Mouse (Mus musculus) liver, embryonic 12.5 days (tissue): ENCODE measurements at regions not wholly inside any gene's neighbourhood (a gene's known extent, or its start where the extent isn't known, plus 50 kb on each side); places are given as distances from the start of the nearest gene placed in this dataset.

Experiments used
- ATAC-seq: fragments of 200-750 bp; cut with Nextera tagmentation; 2 replicates; pipeline ENCODE4 v1.8.0; 2017; ENCODE audit warnings: moderate number of reproducible peaks, mild to moderate bottlenecking, moderate library complexity
- H3K27ac ChIP-seq: fragments of 300-500 bp; sonication (generic); 2 replicates; pipeline ENCODE4 v1.5.1; 2016; ENCODE audit warnings: mild to moderate bottlenecking
- H3K27me3 ChIP-seq: fragments of 300-500 bp; sonication (generic); replicated peaks from 2 replicates; pipeline ENCODE4 v1.6.1; 2016; ENCODE audit warnings: mild to moderate bottlenecking, moderate library complexity
- H3K36me3 ChIP-seq: fragments of 300-500 bp; sonication (generic); 2 replicates; pipeline ENCODE4 v1.6.1; 2016; ENCODE audit warnings: mild to moderate bottlenecking, moderate library complexity
- H3K4me1 ChIP-seq: fragments of 300-500 bp; sonication (generic); 2 replicates; pipeline ENCODE4 v1.6.1; 2016
- H3K4me2 ChIP-seq: fragments of 300-500 bp; sonication (generic); 2 replicates; pipeline ENCODE4 v1.6.1; 2016; ENCODE audit warnings: mild to moderate bottlenecking, moderate library complexity
- H3K4me3 ChIP-seq: fragments of 300-500 bp; sonication (generic); 2 replicates; pipeline ENCODE4 v1.5.1; 2016; ENCODE audit warnings: mild to moderate bottlenecking, moderate library complexity
- H3K9ac ChIP-seq: fragments of 300-500 bp; sonication (generic); 2 replicates; pipeline ENCODE4 v1.6.1; 2016; ENCODE audit warnings: mild to moderate bottlenecking, moderate library complexity
- H3K9me3 ChIP-seq: fragments of 300-500 bp; sonication (generic); replicated peaks from 2 replicates; pipeline ENCODE4 v1.6.1; 2016; ENCODE audit warnings: mild to moderate bottlenecking, moderate library complexity
- WGBS: fragments of 180-500 bp; shearing (Covaris S2); methylation state at CpG from one replicate; pipeline ENCODE4 v1.1.7; 2016; ENCODE audit not compliant: insufficient replicate concordance; 5-methylcytosine and 5-hydroxymethylcytosine counted together

DNA sequence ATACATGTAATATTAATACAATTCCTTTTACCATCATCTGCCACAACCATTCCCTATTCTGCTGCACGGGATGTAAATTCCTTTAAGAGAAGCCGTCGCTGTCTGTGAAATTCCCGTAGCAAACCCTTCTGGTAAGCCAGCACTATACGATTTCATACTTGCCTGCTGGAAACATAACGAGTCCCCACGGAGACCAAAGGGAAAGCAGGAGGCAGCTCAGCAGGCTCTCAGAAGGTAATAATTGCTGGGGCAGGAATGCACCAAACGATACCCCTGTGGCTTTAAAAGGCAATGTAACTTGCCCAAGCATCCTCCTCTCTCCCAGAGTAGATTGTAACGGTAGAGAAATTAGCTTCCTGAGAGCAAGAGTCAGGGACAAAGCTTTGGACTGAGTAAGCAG lies 114.0 kb upstream of the Hes1 start:
- H3K9ac ChIP-seq, result no peak overlapping the region
- no peak overlapping the region for H3K27ac ChIP-seq
- peaks cover 22% of the 10 kb centered on the region for H3K27me3 ChIP-seq
- no peak overlapping the region for H3K4me3 ChIP-seq
- H3K4me2 ChIP-seq, result no peak overlapping the region
- H3K9me3 ChIP-seq, result no peaks in the 10 kb centered on the region
- no peaks in the 10 kb centered on the region for H3K36me3 ChIP-seq
- 46% methylated on average over 9 of the region's 9 CpGs for WGBS
- no peak for ATAC-seq
- H3K4me1 ChIP-seq, result peaks cover 15% of the 10 kb centered on the region

GRCm38 (mm10) chr16:29950791-29951190 lies 113.4 kb upstream of the Hes1 start:
- H3K4me2 ChIP-seq, result no peak overlapping the region
- WGBS, result 73% methylated on average over 4 of the region's 4 CpGs
- no peak overlapping the region for H3K27ac ChIP-seq
- H3K4me1 ChIP-seq, result peaks cover 8% of the 10 kb centered on the region
- ATAC-seq, result no peak
- H3K9ac ChIP-seq, result no peak overlapping the region
- no peak overlapping the region for H3K4me3 ChIP-seq
- H3K9me3 ChIP-seq, result no peaks in the 10 kb centered on the region
- H3K36me3 ChIP-seq, result no peaks in the 10 kb centered on the region
- H3K27me3 ChIP-seq, result peaks cover 20% of the 10 kb centered on the region

DNA sequence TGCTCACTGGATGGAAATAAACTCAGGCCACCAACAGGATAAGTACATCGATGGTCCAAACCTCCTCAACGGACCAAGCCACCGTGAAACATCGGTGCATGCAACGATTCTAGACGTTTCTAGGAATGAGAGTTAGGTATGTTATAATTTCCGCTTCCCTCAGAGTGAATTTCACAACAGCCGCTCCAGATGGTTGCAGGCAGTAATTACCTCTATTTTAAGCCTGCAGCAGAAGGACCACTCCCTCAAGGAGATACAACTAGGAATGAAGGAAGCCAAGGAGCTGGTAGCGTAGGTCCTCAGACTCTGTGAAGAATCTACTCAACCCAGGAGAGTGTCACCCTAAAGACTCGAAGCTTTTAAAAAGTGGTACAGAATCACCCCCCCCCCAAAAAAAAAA lies 109.5 kb upstream of the Hes1 start:
- no peak for ATAC-seq

DNA sequence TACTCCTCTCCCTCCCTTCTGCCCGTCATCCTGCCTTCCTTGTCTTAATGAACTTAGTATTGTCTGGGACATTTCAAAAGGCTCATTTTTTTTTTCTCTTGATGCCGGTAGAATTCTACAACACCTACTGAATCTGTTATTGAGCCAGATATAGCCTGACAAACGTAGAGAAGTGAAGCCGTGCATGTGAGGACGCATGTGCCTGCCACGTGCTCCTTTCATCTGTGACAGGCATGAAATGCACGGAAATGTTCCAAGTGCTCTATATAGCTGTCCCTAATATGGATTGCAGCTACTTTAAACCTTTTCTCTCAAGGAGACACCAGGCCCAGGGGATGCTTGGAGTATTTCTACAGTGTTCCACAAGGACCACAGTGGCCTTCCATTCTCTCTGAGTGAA lies 107.3 kb upstream of the Hes1 start:
- Histone ChIP-seq H3K4me1 (no peaks in the 10 kb centered on the region), H3K9ac (no peak overlapping the region), H3K27me3 (no peaks in the 10 kb centered on the region), H3K4me2 (no peak overlapping the region), H3K36me3 (no peaks in the 10 kb centered on the region), H3K9me3 (no peaks in the 10 kb centered on the region), H3K4me3 (no peak overlapping the region), H3K27ac (no peak overlapping the region)
- WGBS, result 68% methylated on average over 7 of the region's 7 CpGs
- no peak for ATAC-seq

More for the DNA sequence above, 109.5 kb upstream of the Hes1 start:
- H3K4me1 ChIP-seq, result no peaks in the 10 kb centered on the region
- no peak overlapping the region for H3K9ac ChIP-seq
- no peaks in the 10 kb centered on the region for H3K36me3 ChIP-seq
- H3K9me3 ChIP-seq, result no peaks in the 10 kb centered on the region
- H3K4me3 ChIP-seq, result no peak overlapping the region
- 63% methylated on average over 10 of the region's 10 CpGs for WGBS
- no peaks in the 10 kb centered on the region; the same call in 1 of the 2 replicates for H3K27me3 ChIP-seq
- H3K27ac ChIP-seq, result no peak overlapping the region
- no peak overlapping the region for H3K4me2 ChIP-seq

DNA sequence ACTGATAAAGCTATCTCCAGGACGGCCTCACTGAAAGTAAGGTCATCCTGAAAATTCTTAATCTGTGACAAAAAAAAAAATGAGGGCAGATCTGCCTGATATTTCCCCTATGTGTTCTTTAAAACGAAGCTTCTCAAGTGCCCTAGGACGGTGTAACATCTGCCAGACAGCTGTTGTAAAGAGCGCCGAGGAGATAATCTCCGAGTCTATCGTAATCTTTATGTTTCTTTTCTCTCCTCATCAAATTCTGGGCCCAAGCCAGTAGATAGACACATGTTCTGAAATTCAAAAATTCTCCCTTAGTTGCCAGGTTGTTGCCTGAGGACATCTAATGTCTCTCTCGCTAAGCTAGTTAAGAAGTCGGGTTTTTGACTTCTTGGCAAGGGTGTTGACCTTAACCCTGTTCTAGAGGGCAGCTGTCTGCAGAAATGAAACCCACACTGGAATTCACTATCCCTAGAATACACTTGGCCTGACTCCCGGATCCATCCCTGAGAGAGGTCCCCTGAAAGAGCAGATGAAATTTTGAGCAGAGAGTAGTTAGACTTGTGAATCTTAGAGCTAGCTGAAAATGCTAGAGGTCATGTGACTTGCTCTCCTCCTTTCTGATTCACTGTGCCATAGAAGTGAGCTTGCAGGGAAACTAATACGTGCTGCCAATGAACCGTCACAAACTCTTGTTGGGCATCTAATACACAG lies 104.1 kb upstream of the Hes1 start:
- H3K27ac ChIP-seq, result no peak overlapping the region

GRCm38 (mm10) chr16:29963284-29963683 lies 100.9 kb upstream of the Hes1 start:
- no peaks in the 10 kb centered on the region for H3K36me3 ChIP-seq
- H3K9me3 ChIP-seq, result 0 out of 2 replicates have a peak, but pooled peaks cover 4% of the 10 kb centered on the region
- H3K27me3 ChIP-seq, result no peaks in the 10 kb centered on the region
- H3K4me2 ChIP-seq, result no peak overlapping the region
- no peak overlapping the region for H3K4me3 ChIP-seq
- WGBS, result 75% methylated on average over 4 of the region's 4 CpGs
- no peaks in the 10 kb centered on the region for H3K4me1 ChIP-seq
- ATAC-seq, result no peak
- no peak overlapping the region for H3K9ac ChIP-seq
- H3K27ac ChIP-seq, result no peak overlapping the region

More for the DNA sequence above, 104.1 kb upstream of the Hes1 start:
- H3K4me2 ChIP-seq, result no peak overlapping the region
- no peak overlapping the region for H3K4me3 ChIP-seq
- 0 out of 2 replicates have a peak, but pooled peaks cover 4% of the 10 kb centered on the region for H3K9me3 ChIP-seq
- ATAC-seq, result no peak
- no peaks in the 10 kb centered on the region for H3K4me1 ChIP-seq
- H3K9ac ChIP-seq, result no peak overlapping the region
- no peaks in the 10 kb centered on the region for H3K36me3 ChIP-seq
- WGBS, result 69% methylated on average over 12 of the region's 12 CpGs
- no peaks in the 10 kb centered on the region for H3K27me3 ChIP-seq

DNA sequence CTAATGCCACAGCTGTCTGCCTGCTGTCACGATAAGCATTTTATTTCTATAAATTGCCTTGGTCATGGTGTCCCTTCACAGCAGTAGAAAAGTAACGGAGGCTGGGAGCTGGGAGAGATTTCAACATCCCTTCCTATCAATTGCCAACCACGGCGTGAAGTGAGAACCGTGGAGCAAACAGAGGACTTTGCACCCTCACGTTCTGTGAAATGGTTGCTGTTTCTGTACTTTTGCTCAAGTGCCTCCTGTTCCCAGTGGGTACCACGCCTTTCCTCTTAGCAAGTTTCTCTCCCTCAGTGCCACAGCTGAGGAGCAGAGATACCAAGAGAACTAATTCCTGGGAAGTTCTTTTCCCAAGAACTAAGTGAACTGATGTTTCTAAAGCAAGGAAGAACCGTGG lies 99.6 kb upstream of the Hes1 start:
- 81% methylated on average over 8 of the region's 8 CpGs for WGBS
- Histone ChIP-seq H3K4me1 (no peaks in the 10 kb centered on the region), H3K9ac (no peak overlapping the region), H3K36me3 (no peaks in the 10 kb centered on the region), H3K27me3 (no peaks in the 10 kb centered on the region), H3K9me3 (0 out of 2 replicates have a peak, but pooled peaks cover 4% of the 10 kb centered on the region), H3K4me3 (no peak overlapping the region), H3K4me2 (no peak overlapping the region), H3K27ac (no peak overlapping the region)
- no peak for ATAC-seq

- H3K4me3 ChIP-seq, result no peak overlapping the region
- H3K4me2 ChIP-seq, result no peak overlapping the region
- no peaks in the 10 kb centered on the region for H3K36me3 ChIP-seq
- no peak overlapping the region for H3K9ac ChIP-seq
- 0 out of 2 replicates have a peak, but pooled peaks cover 4% of the 10 kb centered on the region for H3K9me3 ChIP-seq
- H3K27me3 ChIP-seq, result no peaks in the 10 kb centered on the region
- WGBS, result 64% methylated on average over 5 of the region's 5 CpGs
- no peaks in the 10 kb centered on the region for H3K4me1 ChIP-seq
- no peak for ATAC-seq
- H3K27ac ChIP-seq, result no peak overlapping the region
These were observed 95.4 kb upstream of the Hes1 start for GRCm38 (mm10) chr16:29968743-29969142.

GRCm38 (mm10) chr16:29972741-29973141 lies 91.4 kb upstream of the Hes1 start:
- no peaks in the 10 kb centered on the region for H3K36me3 ChIP-seq
- ATAC-seq, result no peak
- 0 out of 2 replicates have a peak, but pooled peaks cover 3% of the 10 kb centered on the region for H3K27me3 ChIP-seq
- H3K4me3 ChIP-seq, result no peak overlapping the region
- WGBS, result 61% methylated on average over 1 of the region's 1 CpGs
- 0 out of 2 replicates have a peak, but pooled peaks cover 1% of the 10 kb centered on the region for H3K4me1 ChIP-seq
- no peak overlapping the region for H3K9ac ChIP-seq
- no peaks in the 10 kb centered on the region for H3K9me3 ChIP-seq
- H3K27ac ChIP-seq, result no peak overlapping the region
- no peak overlapping the region for H3K4me2 ChIP-seq

GRCm38 (mm10) chr16:29973250-29973649 lies 90.9 kb upstream of the Hes1 start:
- Histone ChIP-seq H3K4me2 (no peak overlapping the region), H3K4me3 (no peak overlapping the region), H3K9me3 (no peaks in the 10 kb centered on the region), H3K27ac (no peak overlapping the region), H3K36me3 (no peaks in the 10 kb centered on the region), H3K27me3 (0 out of 2 replicates have a peak, but pooled peaks cover 3% of the 10 kb centered on the region), H3K4me1 (0 out of 2 replicates have a peak, but pooled peaks cover 4% of the 10 kb centered on the region), H3K9ac (no peak overlapping the region)
- 52% methylated on average over 7 of the region's 7 CpGs for WGBS
- ATAC-seq, result peak; percentile 52; the same call in 1 of the 2 replicates

DNA sequence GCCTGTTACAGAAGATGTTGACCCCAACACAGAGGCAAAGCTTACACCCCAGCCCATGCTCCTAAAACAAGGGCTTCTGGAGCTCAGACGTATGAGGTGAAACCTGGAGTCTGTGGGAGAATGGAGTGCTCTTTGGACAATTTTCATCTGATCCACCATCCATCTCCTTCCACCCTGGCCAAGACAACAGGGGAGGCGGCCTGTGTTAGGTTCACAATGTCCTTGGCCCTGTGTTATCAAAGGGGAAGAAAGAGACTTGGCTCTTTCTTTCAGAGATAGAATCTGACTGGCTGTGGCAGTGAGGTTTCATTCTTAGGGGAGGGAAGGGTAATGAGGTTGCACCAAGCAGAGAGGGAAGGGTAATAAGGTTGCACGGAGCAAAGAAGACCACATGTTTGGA lies 88.4 kb upstream of the Hes1 start:
- WGBS, result 69% methylated on average over 3 of the region's 3 CpGs
- ATAC-seq, result no peak
- Histone ChIP-seq H3K9me3 (no peaks in the 10 kb centered on the region), H3K36me3 (no peaks in the 10 kb centered on the region), H3K4me2 (no peak overlapping the region), H3K4me3 (no peak overlapping the region), H3K4me1 (0 out of 2 replicates have a peak, but pooled peaks cover 4% of the 10 kb centered on the region), H3K27ac (no peak overlapping the region), H3K9ac (no peak overlapping the region), H3K27me3 (0 out of 2 replicates have a peak, but pooled peaks cover 11% of the 10 kb centered on the region)

DNA sequence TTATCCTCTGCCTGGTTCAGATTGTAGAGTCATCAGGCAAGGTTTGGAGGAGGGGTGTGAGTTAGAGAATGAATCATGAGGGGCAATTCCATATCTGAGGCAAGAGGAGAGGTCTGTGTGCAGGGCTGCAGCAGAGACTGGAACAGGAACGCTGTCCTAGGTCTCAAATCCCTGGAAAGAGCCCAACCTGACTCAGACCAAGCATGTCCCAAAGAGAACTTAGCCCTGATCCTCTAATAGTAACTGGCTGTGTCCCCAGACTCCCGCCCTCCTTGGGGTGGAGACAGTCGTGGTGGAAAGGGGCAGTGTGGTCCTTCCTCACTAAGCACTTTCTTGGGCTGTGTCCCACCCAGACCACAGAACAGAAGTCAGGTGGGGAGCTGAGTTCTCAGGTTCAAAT lies 87.2 kb upstream of the Hes1 start:
- Histone ChIP-seq H3K9me3 (no peaks in the 10 kb centered on the region), H3K4me2 (no peak overlapping the region), H3K27ac (no peak overlapping the region), H3K4me1 (0 out of 2 replicates have a peak, but pooled peaks cover 4% of the 10 kb centered on the region), H3K36me3 (no peaks in the 10 kb centered on the region), H3K4me3 (no peak overlapping the region), H3K27me3 (0 out of 2 replicates have a peak, but pooled peaks cover 11% of the 10 kb centered on the region), H3K9ac (no peak overlapping the region)
- WGBS, result 35% methylated on average over 3 of the region's 3 CpGs
- no peak for ATAC-seq
